Mouse (Mus musculus) adrenal gland (tissue): Measurements from ENCODE around the gene Frat2.
"Not testable (repeated sequence)": the region's sequence is repeated elsewhere in the genome, so short reads cannot be mapped to it uniquely, and the experiment has no call there.

ENCODE experiments used
- intact Hi-C: fragments of 180-260 bp; cut with DNase I; formaldehyde crosslinking; loops from one replicate; pipeline ENCODE4 v1.15.1; 2025
- long read RNA-seq, 2 experiments: library from polyadenylated mRNA; unstranded; transcript quantifications; one replicate each; pipeline ENCODE4 v2.0.0; 2020; ENCODE audit warnings: borderline replicate concordance in 1 of 2; ENCODE audit not compliant: insufficient replicate concordance in 1 of 2

The Frat2 gene
- long read RNA-seq, experiment 1, partial matches to known transcripts = 0 of 2 reads
- long read RNA-seq, experiment 1, other reads (novel, unspliced or antisense) = 0 of 2 reads
- long read RNA-seq, experiment 2, partial matches to known transcripts = 0 of 1 reads
- long read RNA-seq, experiment 2, other reads (novel, unspliced or antisense) = 0 of 1 reads

DNA sequence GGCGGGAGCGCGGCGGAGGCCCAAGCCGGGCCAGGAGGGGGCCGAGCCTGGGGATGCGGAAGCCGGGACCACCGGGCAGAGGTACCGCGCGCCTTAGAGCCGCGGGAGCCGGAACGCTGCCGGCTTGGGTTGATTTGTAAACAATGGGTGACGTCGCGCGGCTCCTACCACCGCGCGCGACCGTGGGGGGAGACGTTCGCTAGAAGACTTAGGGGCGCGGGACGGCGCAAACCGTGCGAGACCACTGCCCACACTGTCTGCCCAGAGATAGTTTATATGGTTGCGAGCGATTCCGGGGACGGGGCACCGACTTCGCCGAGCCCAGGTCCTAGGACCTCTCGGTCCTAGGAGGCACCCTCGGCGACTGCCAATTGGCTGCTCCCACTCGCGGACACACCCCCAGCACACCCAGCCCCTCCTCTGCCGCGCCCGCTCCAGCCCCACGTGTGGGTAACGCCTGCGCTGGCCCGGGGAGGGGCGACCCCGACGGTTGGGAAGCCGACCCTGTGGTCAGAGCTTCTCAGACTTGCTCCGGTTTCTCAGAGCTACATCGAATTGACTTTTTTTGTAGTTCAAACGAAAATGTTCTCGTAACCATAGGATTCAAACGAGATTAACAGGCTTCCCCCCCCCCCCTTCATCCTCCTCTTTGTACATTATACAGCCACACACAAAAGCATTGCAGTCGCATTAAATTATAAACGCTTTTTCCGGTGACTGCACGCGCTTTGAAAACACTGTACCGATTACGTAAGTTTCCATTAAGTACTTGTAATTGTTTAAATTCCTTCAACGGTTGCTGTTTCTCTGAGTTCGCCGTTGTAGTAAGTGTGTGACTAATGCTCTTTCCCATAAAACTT, at the start of gene Frat2:
Gene Frat2 (minus strand): TSS at position 141 of the 860 bp plus-strand sequence.
- intact Hi-C loops = loop anchor here (5.0 kb wide), 1 partner anchor 46 kb away; the partner anchor contains the start of gene Arhgap19

DNA sequence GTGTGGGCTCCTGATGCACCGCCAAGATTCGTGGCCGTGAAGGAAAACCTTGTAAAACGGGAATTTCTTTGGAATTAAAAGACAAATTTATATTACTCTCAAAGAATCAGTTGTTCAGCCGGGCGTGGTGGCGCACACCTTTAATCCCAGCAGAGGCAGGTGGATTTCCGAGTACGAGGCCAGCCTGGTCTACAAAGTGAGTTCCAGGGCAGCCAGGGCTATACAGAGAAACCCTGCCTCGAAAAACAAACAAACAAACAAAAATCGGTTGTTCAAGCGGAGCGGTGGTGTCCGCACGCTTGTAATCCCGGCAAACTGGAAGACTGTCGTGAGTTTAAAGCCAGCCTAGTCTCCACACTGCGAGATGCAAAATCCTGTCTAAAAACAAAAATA, 48.4 kb upstream of the Frat2 start:
- intact Hi-C loops = loop anchor here (5.0 kb wide), 1 partner anchor 36 kb away; the partner anchor contains the start of genes Exosc1 and Zdhhc16

DNA sequence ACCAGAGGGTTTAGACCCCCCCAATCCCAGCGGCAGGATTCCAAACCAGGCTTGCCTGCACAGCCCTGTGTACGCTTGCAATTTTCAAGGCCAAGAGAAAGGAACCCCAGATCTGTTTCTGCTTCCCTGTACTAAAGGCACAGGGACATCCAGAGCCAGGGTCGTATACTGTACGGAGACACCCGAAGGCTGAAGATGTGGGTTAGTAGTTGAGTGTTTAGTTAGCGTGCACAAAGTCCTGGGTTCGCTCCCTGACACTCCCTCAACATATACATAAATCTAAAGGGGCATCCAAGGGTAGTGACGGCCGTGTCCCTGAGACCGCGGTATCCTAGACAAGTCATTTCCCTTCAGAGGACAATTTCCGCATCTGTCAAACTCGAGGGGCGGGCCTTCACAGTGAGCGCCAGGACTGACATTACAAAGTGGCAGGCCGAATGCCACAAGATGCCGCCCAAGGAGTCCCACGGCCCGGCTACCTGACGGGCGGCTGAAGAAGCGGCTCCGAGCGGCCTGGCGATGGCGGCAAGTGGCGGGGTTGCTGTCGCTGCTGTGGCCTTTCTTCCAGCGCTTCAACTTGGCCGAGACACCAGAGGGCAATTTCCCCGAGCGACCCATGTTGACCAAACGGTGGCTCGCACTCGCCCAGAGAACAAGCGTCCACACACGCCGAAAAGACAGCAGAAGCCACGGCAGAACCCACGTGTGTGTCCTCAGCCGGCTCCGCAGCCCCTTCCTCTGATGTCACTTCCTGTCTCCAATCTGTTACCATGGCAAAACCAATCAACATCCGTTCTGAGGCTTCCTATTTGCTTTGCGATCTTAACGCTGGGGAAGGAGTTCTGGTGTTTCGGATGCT, 47.8 kb upstream of the Frat2 start, which contains the start of gene Rrp12:
Gene Rrp12 (minus strand): TSS at position 714 of the 859 bp plus-strand sequence.
- intact Hi-C loops = loop anchor here (5.0 kb wide), 1 partner anchor 37 kb away; the partner anchor contains the start of genes Exosc1 and Zdhhc16

DNA sequence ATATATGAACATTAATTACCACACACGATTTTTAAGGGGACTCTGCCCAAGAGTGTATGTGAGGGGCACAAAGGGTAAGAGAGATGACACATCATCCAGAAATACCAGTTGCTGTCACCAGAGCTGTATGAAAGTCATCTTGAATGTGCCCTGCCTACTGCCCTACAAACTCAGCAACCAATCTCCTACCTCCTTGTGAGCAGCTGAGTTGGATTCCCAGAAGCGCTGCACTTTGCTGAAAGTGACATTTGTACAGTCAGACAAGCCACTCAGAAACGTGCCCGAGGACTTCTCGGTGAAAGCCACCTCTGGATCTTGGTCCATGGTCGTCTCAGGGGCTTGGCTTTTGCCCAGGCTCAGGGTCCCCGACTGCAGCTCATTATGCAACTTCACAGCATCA, 47.0 kb upstream of the Frat2 start:
- intact Hi-C loops = loop anchor here (5.0 kb wide), 1 partner anchor 37 kb away; the partner anchor contains the start of genes Exosc1 and Zdhhc16

DNA sequence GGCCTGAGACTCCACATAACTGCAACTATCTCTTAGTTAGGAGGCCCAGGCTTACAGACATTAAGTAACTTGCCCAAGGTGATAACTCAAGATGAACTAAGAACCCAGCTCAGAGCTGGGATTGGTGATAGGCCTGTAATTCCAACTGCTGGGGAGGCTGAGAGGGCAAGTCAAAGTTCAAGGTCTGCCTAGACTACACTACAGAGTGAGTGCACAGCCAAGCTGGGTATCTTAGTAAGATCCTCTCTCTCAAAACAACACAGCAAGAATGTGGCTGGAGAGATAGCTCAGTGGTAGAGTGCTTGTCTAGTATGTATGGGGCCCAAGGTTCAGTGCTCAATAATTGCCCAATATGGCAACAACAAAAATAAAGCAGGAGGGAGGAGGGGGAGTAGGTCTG, 40.3 kb upstream of the Frat2 start:
- intact Hi-C loops = no loop called here

DNA sequence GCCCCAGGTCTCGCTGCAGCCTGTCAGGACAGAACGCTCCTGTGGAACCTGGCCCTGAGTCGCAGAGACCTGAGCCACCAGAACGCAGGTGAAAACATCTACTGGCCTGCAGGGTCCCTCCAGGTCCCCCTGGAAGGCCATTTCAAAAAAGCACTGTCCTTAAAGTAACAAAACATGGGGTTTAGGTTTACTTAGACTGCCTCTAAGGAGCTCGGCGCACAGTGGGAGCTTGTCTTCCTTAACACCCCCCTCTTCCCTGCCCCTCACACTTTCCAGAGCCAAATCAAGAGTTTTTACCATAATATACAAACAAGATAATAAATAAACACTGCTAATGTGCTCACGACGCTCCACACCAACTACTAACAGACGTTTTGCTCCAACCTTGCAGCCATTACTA, 36.0 kb upstream of the Frat2 start:
- intact Hi-C loops = no loop called here

DNA sequence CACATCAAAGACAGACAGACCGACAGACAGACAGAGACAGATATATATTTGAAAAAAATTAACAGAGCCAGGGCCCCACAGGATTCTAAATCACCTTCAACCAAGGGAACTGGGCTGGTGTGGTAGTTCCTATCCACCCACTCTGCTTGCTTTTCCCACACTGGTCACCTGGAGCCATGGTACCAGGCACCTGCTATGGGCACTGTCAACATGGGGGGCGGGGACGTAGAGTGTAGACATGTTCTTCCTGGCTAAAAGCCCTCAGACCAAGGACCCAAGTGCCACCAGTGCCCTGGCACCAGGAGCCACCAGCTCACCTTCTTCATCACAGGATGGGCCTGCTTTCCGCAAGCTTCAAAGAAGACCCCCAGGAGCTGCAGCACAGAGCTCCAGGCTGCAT, 33.9 kb upstream of the Frat2 start:
- intact Hi-C loops = no loop called here

DNA sequence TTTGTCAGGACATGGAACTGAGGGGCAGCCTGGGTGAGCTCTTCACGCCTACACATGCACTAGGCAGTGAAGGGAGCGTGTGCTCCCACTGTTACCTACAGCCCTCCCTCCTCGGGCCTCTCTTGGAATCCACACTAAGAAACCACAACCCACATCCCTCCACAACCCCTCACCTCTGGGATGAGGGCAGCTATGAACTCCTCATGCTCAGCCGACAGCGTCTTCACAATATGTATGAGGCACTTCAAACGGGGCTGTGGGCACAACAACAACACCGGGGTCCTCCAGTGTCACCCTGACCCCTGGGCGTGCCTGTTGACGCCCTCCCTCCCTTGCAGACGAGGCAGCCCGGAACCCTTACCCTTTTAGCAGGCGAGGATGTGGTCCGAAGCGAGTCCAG, 26.4 kb upstream of the Frat2 start:
- intact Hi-C loops = no loop called here

DNA sequence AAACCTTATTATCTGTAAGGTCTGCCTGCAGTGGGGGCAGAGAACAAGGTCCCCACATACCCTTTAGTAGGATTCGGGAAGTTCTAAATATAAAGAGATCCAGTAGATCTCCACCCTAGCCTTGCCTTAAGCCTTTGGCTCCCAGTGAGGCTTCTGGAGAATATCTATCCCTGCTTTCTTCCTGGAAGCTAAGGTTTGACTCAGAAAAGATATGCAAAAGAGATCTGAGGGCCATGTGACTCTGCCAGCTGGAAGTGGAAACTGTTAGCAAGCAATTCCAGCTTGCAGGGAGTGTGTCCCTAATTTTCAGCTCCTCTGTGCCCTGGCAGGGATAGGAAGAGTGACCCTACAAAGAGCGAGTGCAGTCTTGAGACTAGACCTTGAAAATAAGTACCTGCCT, 24.4 kb upstream of the Frat2 start:
- intact Hi-C loops = no loop called here

DNA sequence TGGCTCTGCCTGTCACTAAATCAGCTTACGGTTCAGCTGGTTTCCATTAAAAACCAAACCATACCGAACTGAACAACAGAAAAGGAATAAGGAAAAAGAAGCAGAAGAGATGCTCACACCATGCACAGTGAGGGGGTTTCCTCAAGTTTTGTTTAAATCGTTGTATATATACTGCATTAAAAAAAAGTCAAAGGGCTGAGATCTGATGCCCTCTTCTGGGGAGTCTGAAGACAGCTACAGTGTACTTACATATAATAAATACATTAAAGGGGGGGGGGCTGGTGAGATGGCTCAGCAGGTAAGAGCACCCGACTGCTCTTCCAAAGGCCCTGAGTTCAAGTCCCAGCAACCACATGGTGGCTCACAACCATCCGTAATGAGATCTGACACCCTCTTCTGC, 22.0 kb upstream of the Frat2 start:
- intact Hi-C loops = not testable (repeated sequence)

DNA sequence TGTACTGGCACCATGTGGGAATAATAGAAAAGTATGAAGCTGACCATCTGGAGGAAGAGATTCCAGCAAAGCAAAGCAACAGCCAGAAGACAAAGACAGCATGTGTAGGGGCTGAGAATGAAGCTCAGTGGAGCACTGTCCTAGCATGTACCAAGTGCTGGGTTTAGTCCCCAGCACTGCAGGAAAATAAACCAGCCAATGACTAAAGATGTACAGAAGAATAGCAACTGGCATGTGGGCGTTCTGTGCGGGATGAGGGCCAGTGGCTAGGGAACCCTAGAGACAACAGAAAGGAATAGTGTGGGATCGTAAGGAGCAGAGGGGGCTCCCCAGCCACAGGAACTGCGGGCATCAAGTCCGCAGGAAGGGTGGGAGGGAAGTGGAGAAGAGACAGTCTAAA, 21.4 kb upstream of the Frat2 start:
- intact Hi-C loops = no loop called here

DNA sequence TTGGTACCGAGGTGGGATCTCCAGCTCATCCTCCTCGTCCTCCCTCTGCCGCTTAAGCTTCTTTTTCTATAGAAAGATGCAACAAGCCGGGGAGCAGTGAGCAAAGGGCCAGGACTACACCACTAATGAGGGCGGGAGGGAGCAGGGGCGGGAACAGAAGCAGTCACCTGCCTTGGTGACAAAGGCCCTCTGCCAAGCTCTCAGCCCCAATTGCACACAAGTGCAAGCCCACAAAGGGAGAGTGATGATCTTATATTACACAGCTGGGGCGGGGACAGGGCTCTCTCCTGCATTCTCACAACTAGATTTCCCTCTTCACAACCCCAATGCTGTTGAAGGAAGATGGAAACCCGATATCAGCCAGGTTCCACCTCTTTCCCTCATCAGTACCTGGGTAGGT, 18.8 kb upstream of the Frat2 start:
- intact Hi-C loops = no loop called here

DNA sequence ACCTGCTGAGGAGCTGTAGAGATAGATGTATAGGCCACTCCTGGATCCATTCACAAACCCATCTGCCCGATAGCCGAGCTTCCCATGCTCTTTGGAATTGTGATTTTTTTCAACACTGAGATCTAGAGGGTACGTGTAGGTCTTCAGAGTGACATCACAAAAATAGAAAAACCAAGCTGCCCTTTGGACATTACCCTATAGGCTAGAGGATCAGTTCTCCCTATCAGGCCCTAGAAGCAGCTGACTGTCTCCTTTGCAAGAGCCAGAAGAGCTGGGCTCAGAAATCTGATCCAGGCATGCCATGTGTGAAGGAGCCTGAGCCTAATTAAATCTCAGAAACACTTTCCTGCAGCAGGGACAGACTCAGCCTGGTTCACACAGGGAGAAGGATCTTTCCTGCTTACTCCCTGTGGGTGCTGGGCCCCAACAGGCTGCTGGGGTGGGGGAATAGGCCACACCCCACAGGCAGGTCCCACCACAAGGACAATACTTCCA, 9.9 kb upstream of the Frat2 start:
- intact Hi-C loops = no loop called here

DNA sequence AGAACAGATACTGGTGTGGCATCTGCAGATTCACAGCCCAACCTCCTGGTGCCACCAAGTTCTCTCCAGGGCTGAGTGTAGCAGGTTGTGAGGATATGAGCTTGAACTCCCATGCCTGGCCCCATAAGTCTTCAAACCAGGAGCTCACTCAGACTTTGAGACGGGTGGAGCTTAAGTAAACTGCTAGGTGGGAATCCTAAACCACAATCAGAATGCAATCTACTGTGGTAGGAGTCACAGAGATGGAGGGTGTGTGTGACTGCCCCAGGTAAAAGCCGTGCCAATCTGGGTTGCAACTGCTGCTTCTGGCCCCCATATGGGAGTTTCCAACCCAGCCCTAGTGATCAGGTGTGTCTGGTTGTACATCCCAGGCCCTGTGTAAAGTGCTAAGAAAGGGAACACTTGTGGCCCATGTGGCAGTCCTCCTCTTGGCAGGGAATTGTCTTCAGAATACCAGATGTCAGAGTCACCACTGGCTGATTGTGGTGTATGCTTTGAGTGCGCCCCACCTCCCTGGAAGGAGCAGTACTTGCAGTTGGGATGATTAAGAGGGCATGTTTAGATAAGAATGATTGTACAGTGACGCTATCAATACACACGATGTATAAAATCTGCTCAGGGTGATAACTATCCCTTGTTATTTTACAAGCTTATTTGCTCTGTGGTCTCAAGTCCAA, 9.3 kb upstream of the Frat2 start:
- intact Hi-C loops = no loop called here

DNA sequence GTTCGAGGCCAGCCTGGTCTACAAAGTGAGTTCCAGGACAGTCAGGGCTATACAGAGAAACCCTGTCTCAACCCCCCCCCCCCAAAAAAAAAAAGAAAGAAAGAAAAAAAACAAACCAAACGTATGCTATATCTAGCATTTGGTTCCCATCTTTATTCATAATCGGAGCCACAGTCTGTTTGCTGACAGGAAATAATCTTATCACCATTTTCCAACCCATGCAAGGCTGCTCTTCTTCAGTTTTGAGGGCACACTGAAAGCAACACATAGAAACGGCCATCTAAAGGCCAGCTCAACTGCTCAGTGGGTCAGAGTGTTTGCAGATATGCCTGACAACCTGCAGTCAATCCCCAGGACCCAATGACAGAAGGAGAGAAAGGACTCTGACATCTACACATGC, 4.5 kb upstream of the Frat2 start:
- intact Hi-C loops = no loop called here

DNA sequence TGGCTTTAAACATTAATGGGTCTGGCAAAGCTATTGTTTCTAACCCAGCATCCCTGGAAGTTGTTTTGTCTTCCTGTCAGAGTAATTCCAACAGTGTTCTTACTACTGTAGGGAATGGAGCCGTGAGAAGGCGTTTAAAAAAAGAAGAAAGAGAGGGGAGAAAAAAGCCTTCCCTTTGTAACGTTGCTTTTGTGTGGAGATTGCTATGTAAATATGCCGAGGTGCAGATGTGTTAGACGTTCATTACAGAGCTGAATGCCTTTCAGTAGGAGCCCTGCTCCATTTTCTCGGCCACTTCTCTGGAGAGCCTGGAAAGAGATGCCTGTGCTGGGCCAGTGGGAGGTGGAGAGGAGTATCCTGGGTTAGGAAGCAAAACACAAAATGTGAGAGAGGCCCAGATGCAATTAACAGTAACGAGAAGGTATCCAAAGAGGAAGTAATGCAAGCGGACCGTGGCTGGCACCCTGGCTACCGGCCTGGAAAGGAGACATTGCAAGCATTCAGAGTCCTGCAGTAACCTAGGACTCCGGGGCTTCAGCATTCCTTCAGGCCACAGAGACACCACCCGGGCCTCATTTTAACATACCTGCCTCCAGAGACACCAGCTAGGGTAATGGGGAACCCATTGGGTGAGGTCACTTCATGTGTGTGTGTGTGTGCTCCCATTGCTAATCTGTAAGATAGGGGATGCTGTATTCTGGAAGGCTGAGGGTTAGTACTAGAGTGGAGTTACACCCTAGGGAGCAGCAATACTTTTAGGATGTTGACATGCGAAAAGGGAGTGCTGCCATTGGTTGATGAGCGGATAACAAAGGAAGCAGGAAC, 3.0 kb upstream of the Frat2 start:
- intact Hi-C loops = no loop called here

DNA sequence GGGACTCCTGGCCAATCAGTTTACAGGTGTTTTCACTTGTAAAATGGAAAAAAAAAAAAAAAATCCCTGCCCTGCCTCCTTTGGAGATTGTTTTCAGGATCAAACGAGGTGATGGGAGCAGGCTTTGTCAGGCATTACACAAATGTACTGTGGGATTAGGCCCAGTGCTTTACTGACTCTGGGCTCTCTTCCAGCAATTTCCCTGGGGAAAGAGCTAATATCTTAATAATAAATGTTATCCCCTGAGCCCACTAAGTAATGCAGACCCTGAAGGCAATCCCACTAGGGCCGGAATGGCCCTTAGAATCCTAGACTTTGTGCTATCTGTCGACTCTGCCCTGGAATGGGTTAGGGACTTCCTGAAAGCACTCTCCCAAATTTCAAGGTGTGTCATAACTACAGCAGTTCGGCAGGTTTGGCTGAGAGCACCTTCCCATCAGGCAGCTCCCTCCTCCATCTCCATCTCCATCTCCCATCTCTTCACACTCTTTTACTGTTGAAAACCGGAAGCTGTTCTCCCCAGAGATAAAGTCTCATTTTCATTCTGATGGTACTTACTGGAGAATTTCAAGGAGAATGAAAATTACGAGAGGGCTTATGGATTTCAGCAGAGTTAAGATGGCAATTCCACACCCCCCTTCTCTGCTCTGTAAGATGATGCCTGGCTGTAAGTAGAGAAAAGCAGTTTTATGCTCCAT, 2.2 kb upstream of the Frat2 start:
- intact Hi-C loops = no loop called here

DNA sequence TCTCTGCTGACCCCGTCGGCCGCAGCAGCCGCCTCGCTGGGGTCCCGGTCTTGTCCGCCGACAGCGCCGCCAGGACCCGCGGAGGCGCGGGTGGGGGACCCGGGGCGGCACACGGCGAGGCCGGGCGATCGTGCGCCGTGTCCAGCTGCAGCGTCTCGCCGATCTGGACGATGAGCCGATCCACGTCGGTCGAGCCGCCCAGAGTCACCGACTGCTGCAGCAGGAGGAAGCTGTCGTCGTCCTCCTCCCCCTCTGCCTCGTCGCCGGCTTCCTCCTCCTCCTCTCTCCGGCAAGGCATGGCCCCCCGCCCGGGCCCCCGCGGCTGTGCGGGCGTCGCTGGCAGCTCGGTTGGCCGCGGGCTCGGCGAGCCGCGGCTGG, 329 bp downstream of the Frat2 start:
- intact Hi-C loops = loop anchor here (5.0 kb wide), 1 partner anchor 45 kb away; the partner anchor contains the start of gene Arhgap19

DNA sequence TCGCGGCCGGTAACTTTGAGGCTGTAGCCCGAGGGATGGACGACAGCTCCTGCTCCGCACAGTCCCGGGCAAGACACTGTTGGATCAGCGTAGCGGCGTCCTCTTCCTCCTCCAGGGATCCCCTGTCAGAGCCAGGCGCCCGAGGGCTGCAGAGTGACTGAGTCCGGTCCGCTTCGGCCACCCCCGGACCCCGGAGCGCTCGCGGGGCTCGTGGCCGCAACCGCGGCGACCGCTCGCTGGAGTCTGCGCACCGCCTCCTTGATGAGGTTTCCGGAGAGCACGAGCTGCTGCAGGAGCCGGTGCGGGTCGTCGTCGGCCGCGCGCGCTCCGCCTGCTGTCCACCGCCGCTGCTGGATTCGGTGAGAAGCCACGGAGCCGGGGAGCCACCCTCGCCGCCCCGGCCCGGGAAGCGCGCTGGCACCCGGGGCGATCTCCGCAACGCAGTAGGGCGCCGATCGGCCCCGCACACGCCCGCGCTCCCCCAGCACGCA, 796 bp downstream of the Frat2 start:
- intact Hi-C loops = loop anchor here (5.0 kb wide), 1 partner anchor 45 kb away; the partner anchor contains the start of gene Arhgap19
